ENCODE assay signal across 8 mouse cellular contexts in genomic region chr6:29513284-29513683, GRCm38 (mm10). TPM values are rescaled to one million over a fixed set of nuclear protein-coding genes. Genes with fewer than 3 reads are reported as not detected.
DNase-seq lines count a peak whose midpoint lies in the region; ATAC-seq and TF ChIP-seq lines count a peak whose summit lies in the region.

No protein-coding gene starts in this region.

- H3K4me1 ChIP-seq in forebrain, embryonic 15.5 days, result peaks cover 5% of the 10 kb centered on the region
- H3K4me1 ChIP-seq in hindbrain, embryonic 16.5 days (ENCODE audit: control insufficient read depth, insufficient read depth, low read depth, low read length), result peaks cover 4% of the 10 kb centered on the region

- DNase-seq in gastrocnemius, adult 2 months, result peak; percentile 49
- no peak for DNase-seq in gastrocnemius, adult 18-20 months (ENCODE audit: low spot score)
- DNase-seq in liver, result peak; percentile 54
- DNase-seq in layer of hippocampus, postnatal 25 days (ENCODE audit: extremely low spot score in 1 of 2, low spot score in 1 of 2), result no peak
- no peak for DNase-seq in left cerebral cortex, adult 9 months (ENCODE audit: low spot score in 2 of 2)

- no peaks in the 10 kb centered on the region for H3K79me2 ChIP-seq in myocyte (ENCODE audit: control insufficient read depth, insufficient read depth)

- no peak for TF ChIP-seq POLR2A in myocyte (IDR thresholded peaks at IDR 0.05; ENCODE audit: insufficient read length, low read depth)

- H3K27ac ChIP-seq in gastrocnemius, adult 2 months, result peak overlapping the region; percentile 69
- H3K27ac ChIP-seq in forebrain, embryonic 15.5 days (replicated peaks), result no peak overlapping the region
- no peak overlapping the region for H3K27ac ChIP-seq in hindbrain, embryonic 16.5 days (ENCODE audit: low read depth, low read length)

- no peaks in the 10 kb centered on the region for H3K36me3 ChIP-seq in forebrain, embryonic 15.5 days
- no peaks in the 10 kb centered on the region for H3K36me3 ChIP-seq in hindbrain, embryonic 16.5 days (ENCODE audit: control insufficient read depth, insufficient read depth, low read length)
- no peaks in the 10 kb centered on the region for H3K36me3 ChIP-seq in myocyte (ENCODE audit: control insufficient read depth, insufficient read depth)

- peak overlapping the region; percentile 32 for H3K4me2 ChIP-seq in forebrain, embryonic 15.5 days (replicated peaks)
- H3K4me2 ChIP-seq in hindbrain, embryonic 16.5 days (ENCODE audit: low read length), result peak overlapping the region; percentile 56
- peak overlapping the region; percentile 65 for H3K4me2 ChIP-seq in myocyte (ENCODE audit: low read depth)

- H3K9me3 ChIP-seq in forebrain, embryonic 15.5 days, result no peaks in the 10 kb centered on the region
- H3K9me3 ChIP-seq in hindbrain, embryonic 16.5 days (ENCODE audit: control insufficient read depth, low read length), result no peaks in the 10 kb centered on the region

- no peak for TF ChIP-seq CTCF in gastrocnemius, adult 2 months (IDR thresholded peaks at IDR 0.05)

- H3K9ac ChIP-seq in forebrain, embryonic 15.5 days (replicated peaks), result no peak overlapping the region; the same call in 1 of the 2 replicates
- H3K9ac ChIP-seq in hindbrain, embryonic 16.5 days (ENCODE audit: low read depth, low read length), result 0 out of 2 replicates have a peak overlapping the region, but pooled peaks have one; percentile 11

- ATAC-seq in forebrain, embryonic 15.5 days (replicated peaks), result 0 out of 2 replicates have a peak, but pooled peaks have one; percentile 29
- ATAC-seq in hindbrain, embryonic 16.5 days, result peak; percentile 81

- peak overlapping the region; percentile 50 for H3K4me3 ChIP-seq in gastrocnemius, adult 2 months
- 0 out of 2 replicates have a peak overlapping the region, but pooled peaks have one; percentile 4 for H3K4me3 ChIP-seq in forebrain, embryonic 15.5 days
- H3K4me3 ChIP-seq in hindbrain, embryonic 16.5 days (ENCODE audit: low read length), result peak overlapping the region; percentile 24
- no peak overlapping the region for H3K4me3 ChIP-seq in myocyte

- peaks cover 4% of the 10 kb centered on the region; the same call in 1 of the 2 replicates for H3K27me3 ChIP-seq in forebrain, embryonic 15.5 days
- H3K27me3 ChIP-seq in hindbrain, embryonic 16.5 days (replicated peaks; ENCODE audit: control insufficient read depth, insufficient read depth, low read length), result peaks cover 7% of the 10 kb centered on the region; the same call in 1 of the 2 replicates
- peaks cover under 1% of the 10 kb centered on the region for H3K27me3 ChIP-seq in myocyte (ENCODE audit: control insufficient read depth, insufficient read depth, insufficient read length)

- WGBS in forebrain, embryonic 15.5 days, result 1% methylated on average over 11 of the region's 11 CpGs
- WGBS in hindbrain, embryonic 16.5 days, result 2% methylated on average over 11 of the region's 11 CpGs

- no peak overlapping the region for H3ac ChIP-seq in myocyte (ENCODE audit: control insufficient read depth, insufficient read length)

- intact Hi-C loops in gastrocnemius, adult 2 months (cut with DNase I), result no loop called here

TF ChIP-seq in myocyte, 11 proteins besides CTCF, POLR2A, EP300 and RAD21:
- TF ChIP-seq CEBPB (IDR thresholded peaks at IDR 0.05; ENCODE audit: insufficient read depth, poor library complexity, severe bottlenecking) (no peak), USF1 (IDR thresholded peaks at IDR 0.05; ENCODE audit: low read depth) (no peak)

RNA-seq across cellular contexts. Expression of gene Kcp, which starts 5.5 kb away (rescaled TPM):
- total RNA-seq in gastrocnemius, adult 2 months (2021), result 1 to 10 TPM; 3.8 to 4.0 TPM
- 1 to 10 TPM; 3.9 to 6.4 TPM for total RNA-seq in gastrocnemius, adult 18-20 months (2021)
- polyA plus RNA-seq in forebrain, embryonic 15.5 days (2015; fragmentation: Nextera tagmentation; extraction: Ambion mirVana), result 9.6 and 13.3 TPM in 2 replicates
- polyA plus RNA-seq in hindbrain, embryonic 16.5 days (2015; fragmentation: Nextera tagmentation; extraction: Ambion mirVana), result 15.0 and 22.9 TPM in 2 replicates
- polyA plus RNA-seq in myocyte (2012; fragmentation: generic; extraction: Trizol), result 0.26 TPM
- 1 to 10 TPM; 2.1 to 3.0 TPM for total RNA-seq in layer of hippocampus, postnatal 25 days (2021)

RNA-seq across cellular contexts. Expression of gene Irf5, which starts 13.1 kb away (rescaled TPM):
- total RNA-seq in gastrocnemius, adult 2 months (2021), result 1 to 10 TPM; 1.1 to 3.8 TPM
- 1 to 10 TPM; 2.9 to 3.9 TPM for total RNA-seq in gastrocnemius, adult 18-20 months (2021)
- polyA plus RNA-seq in forebrain, embryonic 15.5 days (2015; fragmentation: Nextera tagmentation; extraction: Ambion mirVana), result 1.3 and 1.4 TPM in 2 replicates
- 2.2 and 3.3 TPM in 2 replicates for polyA plus RNA-seq in hindbrain, embryonic 16.5 days (2015; fragmentation: Nextera tagmentation; extraction: Ambion mirVana)
- 0.32 TPM for polyA plus RNA-seq in myocyte (2012; fragmentation: generic; extraction: Trizol)
- 1 to 10 TPM; 3.4 to 4.0 TPM for total RNA-seq in layer of hippocampus, postnatal 25 days (2021)

RNA-seq across cellular contexts. Expression of gene Atp6v1fnb, which starts 42.0 kb away (rescaled TPM):
- total RNA-seq in gastrocnemius, adult 2 months (2021), result not detected
- under 1 TPM in 1 of 2 experiments, not detected in 1; 0.37 TPM for total RNA-seq in gastrocnemius, adult 18-20 months (2021)
- 0.29 TPM in 1 of 2 replicates, not detected in the other for polyA plus RNA-seq in forebrain, embryonic 15.5 days (2015; fragmentation: Nextera tagmentation; extraction: Ambion mirVana)
- polyA plus RNA-seq in hindbrain, embryonic 16.5 days (2015; fragmentation: Nextera tagmentation; extraction: Ambion mirVana), result 0.56 TPM in 1 of 2 replicates, not detected in the other
- polyA plus RNA-seq in myocyte (2012; fragmentation: generic; extraction: Trizol), result not detected
- total RNA-seq in layer of hippocampus, postnatal 25 days (2021), result under 1 TPM in 1 of 2 experiments, not detected in 1; 0.59 TPM

RNA-seq across cellular contexts. Expression of gene Atp6v1f, which starts 45.8 kb away (rescaled TPM):
- 100 to 1,000 TPM; 110 to 112 TPM for total RNA-seq in gastrocnemius, adult 2 months (2021)
- 100 to 1,000 TPM; 118 to 125 TPM for total RNA-seq in gastrocnemius, adult 18-20 months (2021)
- polyA plus RNA-seq in forebrain, embryonic 15.5 days (2015; fragmentation: Nextera tagmentation; extraction: Ambion mirVana), result 327 TPM in 2 replicates
- polyA plus RNA-seq in hindbrain, embryonic 16.5 days (2015; fragmentation: Nextera tagmentation; extraction: Ambion mirVana), result 341 and 394 TPM in 2 replicates
- 242 TPM for polyA plus RNA-seq in myocyte (2012; fragmentation: generic; extraction: Trizol)
- 100 to 1,000 TPM; 241 to 263 TPM for total RNA-seq in layer of hippocampus, postnatal 25 days (2021)

Comparison
In these comparisons a context has a peak if more than half of its experiments do, and no peak if none do; other contexts are left out.
1. DNase-seq: peak in gastrocnemius, adult 2 months (single experiment) and liver (single experiment); none in gastrocnemius, adult 18-20 months (single experiment), layer of hippocampus, postnatal 25 days (0 of 2) and left cerebral cortex, adult 9 months (0 of 2).
2. Peak in every context shown above with its lines, with median percentiles within 50 percentile points of each other: H3K4me2 ChIP-seq.